Mouse (Mus musculus) liver, embryonic 14.5 days (tissue): ENCODE data around the gene Fam160a2.

Experiments
- CTCF ChIP-seq: IDR thresholded peaks from 2 replicates; pipeline ENCODE4 v1.5.1; 2016; ENCODE audit warnings: antibody characterized with exemption, low read depth, control low read depth
- EP300 ChIP-seq: IDR thresholded peaks from 2 replicates; pipeline ENCODE4 v1.6.1; 2016; ENCODE audit warnings: antibody characterized with exemption, low read depth

GRCm38 (mm10) chr7:105361713-105362112 is 38.1 kb downstream of the Fam160a2 start:
- TF ChIP-seq EP300 (no peak), CTCF (no peak)
